Mouse (Mus musculus) myocyte (in vitro differentiated cells): ENCODE data around the gene Tmem178. TPM values are rescaled to one million over a fixed set of nuclear protein-coding genes. Genes with fewer than 3 reads are reported as not detected.

Experiments used
- H3K27me3 ChIP-seq: one replicate; pipeline ENCODE4 v1.6.1; 2011; ENCODE audit not compliant: control insufficient read depth, insufficient read depth, insufficient read length
- H3K36me3 ChIP-seq: one replicate; pipeline ENCODE4 v1.6.1; 2011; ENCODE audit not compliant: control insufficient read depth, insufficient read depth
- H3K4me2 ChIP-seq: one replicate; pipeline ENCODE4 v1.6.1; 2011; ENCODE audit warnings: low read depth, control low read depth
- H3K4me3 ChIP-seq: one replicate; pipeline ENCODE4 v1.5.1; 2011; ENCODE audit warnings: mild to moderate bottlenecking, control low read depth, moderate library complexity
- H3K79me2 ChIP-seq: one replicate; pipeline ENCODE4 v1.6.1; 2011; ENCODE audit not compliant: control insufficient read depth, insufficient read depth
- H3ac ChIP-seq: one replicate; pipeline ENCODE4 v1.6.1; 2011; ENCODE audit not compliant: control insufficient read depth, insufficient read length
- CEBPB ChIP-seq: IDR thresholded peaks from 2 replicates; pipeline ENCODE4 v1.6.1; 2011; ENCODE audit warnings: mild to moderate bottlenecking, moderate library complexity; ENCODE audit not compliant: poor library complexity, insufficient read depth, severe bottlenecking
- E2F4 ChIP-seq: IDR thresholded peaks from one replicate; pipeline ENCODE4 v1.6.1; 2011; ENCODE audit warnings: mild to moderate bottlenecking, control low read depth, moderate library complexity; ENCODE audit not compliant: insufficient read depth
- MAX ChIP-seq: IDR thresholded peaks from one replicate; pipeline ENCODE4 v1.6.1; 2011; ENCODE audit warnings: low read depth, mild to moderate bottlenecking, control low read depth
- MYOD1 ChIP-seq, 3 experiments: IDR thresholded peaks; one replicate each; pipeline ENCODE4 v1.6.1; 2011; ENCODE audit warnings: control low read depth in 2 of 3, low read depth in 2 of 3, mild to moderate bottlenecking in 2 of 3, moderate library complexity in 1 of 3; ENCODE audit not compliant: insufficient read length in 2 of 3, control insufficient read depth in 1 of 3
- MYOG ChIP-seq, 3 experiments: IDR thresholded peaks; one replicate each; pipeline ENCODE4 v1.6.1; 2011; ENCODE audit warnings: control low read depth in 2 of 3, low read depth in 2 of 3, mild to moderate bottlenecking in 2 of 3; ENCODE audit not compliant: insufficient read length in 2 of 3, control insufficient read depth in 1 of 3, insufficient read depth in 1 of 3
- POLR2A ChIP-seq: IDR thresholded peaks from one replicate; pipeline ENCODE4 v1.6.1; 2011; ENCODE audit warnings: low read depth, mild to moderate bottlenecking, control low read depth, moderate library complexity; ENCODE audit not compliant: insufficient read length
- POLR2AphosphoS2 ChIP-seq: IDR thresholded peaks from one replicate; pipeline ENCODE4 v1.6.1; 2011; ENCODE audit warnings: low read depth, control low read depth; ENCODE audit not compliant: insufficient read length
- REST ChIP-seq: IDR thresholded peaks from one replicate; pipeline ENCODE4 v1.6.1; 2011; ENCODE audit warnings: mild to moderate bottlenecking, control low read depth, moderate library complexity; ENCODE audit not compliant: insufficient read depth, insufficient read length
- SRF ChIP-seq: IDR thresholded peaks from one replicate; pipeline ENCODE4 v1.6.1; 2011; ENCODE audit warnings: low read depth; ENCODE audit not compliant: control insufficient read depth, insufficient read length
- TCF12 ChIP-seq: IDR thresholded peaks from one replicate; pipeline ENCODE4 v1.6.1; 2011; ENCODE audit warnings: mild to moderate bottlenecking, control low read depth; ENCODE audit not compliant: poor library complexity, insufficient read depth, severe bottlenecking
- TCF3 ChIP-seq: IDR thresholded peaks from one replicate; pipeline ENCODE4 v1.6.1; 2011; ENCODE audit warnings: low read depth, control low read depth; ENCODE audit not compliant: insufficient read length
- USF1 ChIP-seq: IDR thresholded peaks from one replicate; pipeline ENCODE4 v1.6.1; 2011; ENCODE audit warnings: low read depth, mild to moderate bottlenecking, control low read depth, moderate library complexity
- polyA plus RNA-seq: library from polyadenylated mRNA; unstranded; fragments of >200 nt; fragmentation: generic; extraction: Trizol; gene quantifications from one replicate; pipeline ENCODE4 v1.2.1, GENCODE M21; 2012; ENCODE audit warnings: missing spikeins

Gene Tmem178
- polyA plus RNA-seq, 1 experiment = not detected

GRCm38 (mm10) chr17:80900200-80900520 is 44.3 kb upstream of the Tmem178 start:
- Histone ChIP-seq H3ac (no peak overlapping the region), H3K4me2 (no peak overlapping the region), H3K36me3 (no peaks in the 10 kb centered on the region), H3K79me2 (no peaks in the 10 kb centered on the region), H3K4me3 (no peak overlapping the region), H3K27me3 (peaks cover 50% of the 10 kb centered on the region)
- no peak for TF ChIP-seq MAX
- TF ChIP-seq SRF = no peak
- TF ChIP-seq TCF12 = no peak
- TF ChIP-seq REST = no peak
- no peak for TF ChIP-seq CEBPB
- no peak for TF ChIP-seq POLR2AphosphoS2
- TF ChIP-seq MYOG (IDR thresholded peaks at IDR 0.05; ENCODE audit: control insufficient read depth in 1 of 3, insufficient read depth in 1 of 3, insufficient read length in 2 of 3, low read depth in 2 of 3) = no peak
- TF ChIP-seq POLR2A = no peak
- TF ChIP-seq MYOD1 (IDR thresholded peaks at IDR 0.05; ENCODE audit: control insufficient read depth in 1 of 3, insufficient read length in 2 of 3, low read depth in 2 of 3) = no peak

GRCm38 (mm10) chr17:80901885-80902284 is 42.5 kb upstream of the Tmem178 start:
- Histone ChIP-seq H3K79me2 (no peaks in the 10 kb centered on the region), H3K27me3 (peaks cover 51% of the 10 kb centered on the region), H3K36me3 (no peaks in the 10 kb centered on the region), H3K4me3 (no peak overlapping the region), H3ac (no peak overlapping the region), H3K4me2 (no peak overlapping the region)
- TF ChIP-seq TCF12 = no peak

GRCm38 (mm10) chr17:80903121-80903875 is 41.1 kb upstream of the Tmem178 start:
- Histone ChIP-seq H3K27me3 (peaks cover 55% of the 10 kb centered on the region), H3K4me3 (no peak overlapping the region), H3K36me3 (no peaks in the 10 kb centered on the region), H3K79me2 (no peaks in the 10 kb centered on the region), H3ac (no peak overlapping the region), H3K4me2 (no peak overlapping the region)
- no peak for TF ChIP-seq MYOG (IDR thresholded peaks at IDR 0.05; ENCODE audit: control insufficient read depth in 1 of 3, insufficient read depth in 1 of 3, insufficient read length in 2 of 3, low read depth in 2 of 3)
- no peak for TF ChIP-seq E2F4
- TF ChIP-seq MYOD1 (IDR thresholded peaks at IDR 0.05; ENCODE audit: control insufficient read depth in 1 of 3, insufficient read length in 2 of 3, low read depth in 2 of 3) = no peak
- no peak for TF ChIP-seq TCF3
- TF ChIP-seq CEBPB = no peak
- no peak for TF ChIP-seq TCF12
- TF ChIP-seq POLR2AphosphoS2 = no peak
- no peak for TF ChIP-seq SRF
- no peak for TF ChIP-seq USF1
- no peak for TF ChIP-seq POLR2A
- TF ChIP-seq REST = no peak
- no peak for TF ChIP-seq MAX

- Histone ChIP-seq H3K27me3 (peaks cover 50% of the 10 kb centered on the region), H3K79me2 (no peaks in the 10 kb centered on the region), H3K36me3 (no peaks in the 10 kb centered on the region), H3ac (no peak overlapping the region), H3K4me3 (no peak overlapping the region), H3K4me2 (no peak overlapping the region)
- TF ChIP-seq POLR2AphosphoS2 (no peak), TCF12 (no peak), USF1 (no peak), SRF (no peak), MYOD1 (IDR thresholded peaks at IDR 0.05; ENCODE audit: control insufficient read depth in 1 of 3, insufficient read length in 2 of 3, low read depth in 2 of 3) (no peak)
Measured at GRCm38 (mm10) chr17:80904061-80904460, 40.4 kb upstream of the Tmem178 start.

- no peaks in the 10 kb centered on the region for H3K27me3 ChIP-seq
- H3K4me3 ChIP-seq = no peak overlapping the region
- TF ChIP-seq MYOD1 (IDR thresholded peaks at IDR 0.05; ENCODE audit: control insufficient read depth in 1 of 3, insufficient read length in 2 of 3, low read depth in 2 of 3) (no peak), USF1 (no peak), REST (no peak), SRF (no peak), POLR2A (no peak), MAX (no peak), TCF3 (no peak), POLR2AphosphoS2 (no peak), CEBPB (no peak), TCF12 (no peak), MYOG (IDR thresholded peaks at IDR 0.05; ENCODE audit: control insufficient read depth in 1 of 3, insufficient read depth in 1 of 3, insufficient read length in 2 of 3, low read depth in 2 of 3) (no peak), E2F4 (no peak)
- no peaks in the 10 kb centered on the region for H3K79me2 ChIP-seq
- no peaks in the 10 kb centered on the region for H3K36me3 ChIP-seq
- H3ac ChIP-seq = no peak overlapping the region
- no peak overlapping the region for H3K4me2 ChIP-seq
Measured at GRCm38 (mm10) chr17:80915666-80916065, 28.8 kb upstream of the Tmem178 start.
